Mouse (Mus musculus) MEL (cell line): ENCODE data around the gene Me3. TPM values are rescaled to one million over a fixed set of nuclear protein-coding genes. Genes with fewer than 3 reads are reported as not detected.

Experiments
- DNase-seq: peaks from one replicate; pipeline ENCODE4 v3.0.0; 2011; ENCODE audit warnings: low read depth, low spot score
- H3K27ac ChIP-seq: 2 replicates; pipeline ENCODE4 v1.5.1; 2012; ENCODE audit warnings: low read depth, mild to moderate bottlenecking, control low read depth, low read length, moderate library complexity; ENCODE audit not compliant: control insufficient read depth
- H3K27me3 ChIP-seq, 2 experiments: fragments of 150-350 bp in 1 of 2; sonication (generic) in 1 of 2; 2 replicates each; pipeline ENCODE4 v1.6.1; 2012; ENCODE audit warnings: low read length in 2 of 2, mild to moderate bottlenecking in 2 of 2, improper control_type of control experiment in 1 of 2, moderate library complexity in 1 of 2; ENCODE audit not compliant: insufficient read depth in 2 of 2, control insufficient read depth in 1 of 2
- H3K36me3 ChIP-seq, 2 experiments: 2 replicates each; pipeline ENCODE4 v1.6.1; 2012 to 2014; ENCODE audit warnings: low read length in 2 of 2, improper control_type of control experiment in 1 of 2, inconsistent platforms in 1 of 2, mild to moderate bottlenecking in 1 of 2; ENCODE audit not compliant: insufficient read depth in 2 of 2, control insufficient read depth in 1 of 2
- H3K4me1 ChIP-seq, 2 experiments: fragments of 150-350 bp in 1 of 2; sonication (generic) in 1 of 2; 2 replicates each; pipeline ENCODE4 v1.6.1; 2012; ENCODE audit warnings: low read length in 2 of 2, improper control_type of control experiment in 1 of 2, mild to moderate bottlenecking in 1 of 2; ENCODE audit not compliant: insufficient read depth in 2 of 2, control insufficient read depth in 1 of 2
- H3K4me3 ChIP-seq, 2 experiments: fragments of 150-350 bp in 1 of 2; sonication (generic) in 1 of 2; 2 replicates each; pipeline ENCODE4 v1.5.1; 2012; ENCODE audit warnings: low read depth in 2 of 2, low read length in 2 of 2, mild to moderate bottlenecking in 2 of 2, moderate library complexity in 2 of 2, control low read depth in 1 of 2, improper control_type of control experiment in 1 of 2; ENCODE audit not compliant: control insufficient read depth in 1 of 2, insufficient read depth in 1 of 2
- H3K79me2 ChIP-seq: 2 replicates; pipeline ENCODE4 v1.6.1; 2012; ENCODE audit warnings: mild to moderate bottlenecking, low read length, moderate library complexity; ENCODE audit not compliant: control insufficient read depth, poor library complexity, insufficient read depth
- H3K9ac ChIP-seq: 2 replicates; pipeline ENCODE4 v1.6.1; 2012; ENCODE audit warnings: low read depth, mild to moderate bottlenecking, control low read depth, low read length, moderate library complexity; ENCODE audit not compliant: control insufficient read depth, poor library complexity, severe bottlenecking
- H3K9me3 ChIP-seq: fragments of 150-350 bp; sonication (generic); replicated peaks from 2 replicates; pipeline ENCODE4 v1.6.1; 2012; ENCODE audit warnings: mild to moderate bottlenecking, low read length, improper control_type of control experiment, moderate library complexity; ENCODE audit not compliant: insufficient read depth
- BHLHE40 ChIP-seq: IDR thresholded peaks from 2 replicates; pipeline ENCODE4 v1.6.1; 2012; ENCODE audit warnings: low read depth, mild to moderate bottlenecking, inconsistent platforms, low read length, improper control_type of control experiment, borderline replicate concordance
- CHD1 ChIP-seq: IDR thresholded peaks from 2 replicates; pipeline ENCODE4 v1.6.1; 2012; ENCODE audit warnings: low read depth, mild to moderate bottlenecking, inconsistent platforms, low read length, improper control_type of control experiment
- CHD2 ChIP-seq: IDR thresholded peaks from 2 replicates; pipeline ENCODE4 v1.6.1; 2011; ENCODE audit warnings: low read length, improper control_type of control experiment
- ELF1 ChIP-seq: IDR thresholded peaks from 2 replicates; pipeline ENCODE4 v1.6.1; 2014; ENCODE audit warnings: low read depth, mild to moderate bottlenecking, inconsistent platforms, low read length, improper control_type of control experiment, moderate library complexity
- EP300 ChIP-seq, 2 experiments: IDR thresholded peaks; 2 replicates each; pipeline ENCODE4 v1.6.1; 2011; ENCODE audit warnings: improper control_type of control experiment in 2 of 2, low read length in 2 of 2, low read depth in 1 of 2, mild to moderate bottlenecking in 1 of 2
- GABPA ChIP-seq: IDR thresholded peaks from 2 replicates; pipeline ENCODE4 v1.6.1; 2012; ENCODE audit warnings: low read depth, mild to moderate bottlenecking, inconsistent platforms, low read length, improper control_type of control experiment, moderate library complexity
- GATA1 ChIP-seq: IDR thresholded peaks from 2 replicates; pipeline ENCODE4 v1.6.1; 2011; ENCODE audit warnings: low read depth, low read length, improper control_type of control experiment
- HCFC1 ChIP-seq: IDR thresholded peaks from 2 replicates; pipeline ENCODE4 v1.6.1; 2012; ENCODE audit warnings: low read depth, mild to moderate bottlenecking, inconsistent platforms, low read length, improper control_type of control experiment, moderate library complexity
- KAT2A ChIP-seq: conservative IDR thresholded peaks from 2 replicates; pipeline ENCODE4 v1.6.1; 2012; ENCODE audit warnings: low read depth, low read length, improper control_type of control experiment, inconsistent platforms
- MAX ChIP-seq: IDR thresholded peaks from 2 replicates; pipeline ENCODE4 v1.6.1; 2011; ENCODE audit warnings: low read length, improper control_type of control experiment
- MAZ ChIP-seq: IDR thresholded peaks from 2 replicates; pipeline ENCODE4 v1.6.1; 2012; ENCODE audit warnings: low read depth, mild to moderate bottlenecking, inconsistent platforms, low read length, improper control_type of control experiment
- MEF2A ChIP-seq: IDR thresholded peaks from 2 replicates; pipeline ENCODE4 v1.6.1; 2014; ENCODE audit warnings: low read depth, mild to moderate bottlenecking, inconsistent platforms, low read length, improper control_type of control experiment; ENCODE audit not compliant: poor library complexity, insufficient replicate concordance, severe bottlenecking; ENCODE audit errors: extremely low read depth
- MXI1 ChIP-seq: IDR thresholded peaks from 2 replicates; pipeline ENCODE4 v1.6.1; 2011; ENCODE audit warnings: mild to moderate bottlenecking, low read depth, low read length, improper control_type of control experiment
- MYB ChIP-seq: IDR thresholded peaks from 2 replicates; pipeline ENCODE4 v1.6.1; 2011; ENCODE audit warnings: mild to moderate bottlenecking, low read depth, low read length, improper control_type of control experiment
- MYC ChIP-seq: IDR thresholded peaks from 2 replicates; pipeline ENCODE4 v1.6.1; 2011; ENCODE audit warnings: low read depth, mild to moderate bottlenecking, low read length, improper control_type of control experiment, moderate library complexity
- POLR2A ChIP-seq, 2 experiments: IDR thresholded peaks; 2 replicates each; pipeline ENCODE4 v1.6.1; 2011 to 2012; ENCODE audit warnings: low read length in 2 of 2, mild to moderate bottlenecking in 2 of 2, control low read depth in 1 of 2, improper control_type of control experiment in 1 of 2, low read depth in 1 of 2, moderate library complexity in 1 of 2; ENCODE audit not compliant: control insufficient read depth in 1 of 2, insufficient read depth in 1 of 2, poor library complexity in 1 of 2
- POLR2AphosphoS5 ChIP-seq: IDR thresholded peaks from 2 replicates; pipeline ENCODE4 v1.6.1; 2012; ENCODE audit warnings: low read depth, borderline replicate concordance, mild to moderate bottlenecking, inconsistent platforms, low read length, moderate library complexity, mixed read lengths
- RAD21 ChIP-seq: IDR thresholded peaks from 2 replicates; pipeline ENCODE4 v1.6.1; 2011; ENCODE audit warnings: mild to moderate bottlenecking, low read depth, low read length, improper control_type of control experiment
- RCOR1 ChIP-seq: IDR thresholded peaks from 2 replicates; pipeline ENCODE4 v1.6.1; 2012; ENCODE audit warnings: low read depth, mild to moderate bottlenecking, inconsistent platforms, low read length, improper control_type of control experiment
- SIN3A ChIP-seq: IDR thresholded peaks from 2 replicates; pipeline ENCODE4 v1.6.1; 2012; ENCODE audit warnings: low read length, improper control_type of control experiment, inconsistent platforms
- SMC3 ChIP-seq: IDR thresholded peaks from 2 replicates; pipeline ENCODE4 v1.6.1; 2011; ENCODE audit warnings: low read depth, low read length, improper control_type of control experiment
- TBP ChIP-seq: IDR thresholded peaks from 2 replicates; pipeline ENCODE4 v1.8.0; 2011; ENCODE audit warnings: low read depth, low read length, improper control_type of control experiment
- TCF12 ChIP-seq: IDR thresholded peaks from 2 replicates; pipeline ENCODE4 v1.6.1; 2014; ENCODE audit warnings: low read depth, mild to moderate bottlenecking, inconsistent platforms, low read length, improper control_type of control experiment, moderate library complexity
- UBTF ChIP-seq: IDR thresholded peaks from 2 replicates; pipeline ENCODE4 v1.6.1; 2012; ENCODE audit warnings: low read depth, mild to moderate bottlenecking, inconsistent platforms, low read length, improper control_type of control experiment, moderate library complexity, borderline replicate concordance; ENCODE audit not compliant: insufficient read depth
- USF2 ChIP-seq, 2 experiments: IDR thresholded peaks; 2 replicates each; pipeline ENCODE4 v1.6.1; 2011 to 2012; ENCODE audit warnings: improper control_type of control experiment in 2 of 2, low read length in 2 of 2, borderline replicate concordance in 1 of 2, inconsistent platforms in 1 of 2, low read depth in 1 of 2, mild to moderate bottlenecking in 1 of 2; ENCODE audit not compliant: insufficient read depth in 1 of 2
- ZC3H11A ChIP-seq: IDR thresholded peaks from 2 replicates; pipeline ENCODE4 v1.6.1; 2012; ENCODE audit warnings: low read depth, mild to moderate bottlenecking, inconsistent platforms, low read length, improper control_type of control experiment
- ZMIZ1 ChIP-seq: IDR thresholded peaks from 2 replicates; pipeline ENCODE4 v1.6.1; 2012; ENCODE audit warnings: low read depth, mild to moderate bottlenecking, inconsistent platforms, low read length, improper control_type of control experiment, moderate library complexity
- polyA plus RNA-seq, 2 experiments: library from polyadenylated mRNA; stranded (reverse) in 1 of 2; unstranded in 1 of 2; fragments of >175 nt in 1 of 2; fragments of >200 nt in 1 of 2; gene quantifications; 2 replicates each; pipeline versions ENCODE4 v1.2.1 to v1.2.4; 2012; ENCODE audit warnings: low replicate concordance in 2 of 2, low read depth in 1 of 2; ENCODE audit not compliant: insufficient read length in 2 of 2, insufficient read depth in 1 of 2, missing spikeins in 1 of 2
- total RNA-seq: library from RNA; depleted of rRNA; stranded (reverse); fragments of 300-350 nt; gene quantifications from 2 replicates; pipeline ENCODE4 v1.2.3, GENCODE M21; 2012

Me3 gene
- total and polyA plus RNA-seq, 3 experiments, result 0.35 TPM; not detected in 2

DNA sequence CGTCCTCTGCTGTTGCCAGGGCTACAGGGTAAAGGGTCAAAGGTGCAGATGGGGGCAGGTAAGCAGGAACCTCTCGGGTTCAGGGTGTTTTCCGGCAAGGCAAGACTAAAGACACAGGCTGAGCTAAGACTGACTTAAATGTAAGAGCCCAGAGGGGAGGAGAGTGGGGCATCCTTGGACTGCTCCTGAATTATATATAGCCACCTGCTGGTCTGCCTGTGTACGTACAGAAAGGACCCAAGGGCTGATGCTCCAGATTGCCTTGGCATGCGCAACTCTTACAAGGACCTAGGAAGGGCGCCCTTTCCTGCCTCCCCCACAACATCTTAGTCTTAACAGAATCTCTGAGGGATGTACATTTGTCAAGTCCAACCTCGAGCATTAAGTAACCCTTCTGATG is 197.0 kb downstream of the Me3 start:
- Histone ChIP-seq H3K9ac (no peak overlapping the region), H3K4me1 (no peaks in the 10 kb centered on the region), H3K27ac (no peak overlapping the region), H3K79me2 (no peaks in the 10 kb centered on the region), H3K9me3 (no peaks in the 10 kb centered on the region), H3K27me3 (no peaks in the 10 kb centered on the region), H3K36me3 (no peaks in the 10 kb centered on the region), H3K4me3 (no peak overlapping the region)
- no peak for DNase-seq
- no peak for TF ChIP-seq POLR2AphosphoS5
- no peak for TF ChIP-seq TCF12
- TF ChIP-seq USF2 (IDR thresholded peaks at IDR 0.05; ENCODE audit: borderline replicate concordance in 1 of 2, insufficient read depth in 1 of 2, low read depth in 1 of 2, low read length in 2 of 2), result no peak
- TF ChIP-seq BHLHE40, result no peak
- TF ChIP-seq KAT2A, result no peak
- TF ChIP-seq RCOR1, result no peak
- no peak for TF ChIP-seq MEF2A
- TF ChIP-seq CHD2, result no peak
- TF ChIP-seq MAZ, result no peak
- no peak for TF ChIP-seq ELF1
- TF ChIP-seq EP300 (IDR thresholded peaks at IDR 0.05; ENCODE audit: low read depth in 1 of 2, low read length in 2 of 2), result no peak
- TF ChIP-seq MAX, result no peak
- TF ChIP-seq UBTF, result no peak
- no peak for TF ChIP-seq HCFC1
- TF ChIP-seq SMC3, result no peak

DNA sequence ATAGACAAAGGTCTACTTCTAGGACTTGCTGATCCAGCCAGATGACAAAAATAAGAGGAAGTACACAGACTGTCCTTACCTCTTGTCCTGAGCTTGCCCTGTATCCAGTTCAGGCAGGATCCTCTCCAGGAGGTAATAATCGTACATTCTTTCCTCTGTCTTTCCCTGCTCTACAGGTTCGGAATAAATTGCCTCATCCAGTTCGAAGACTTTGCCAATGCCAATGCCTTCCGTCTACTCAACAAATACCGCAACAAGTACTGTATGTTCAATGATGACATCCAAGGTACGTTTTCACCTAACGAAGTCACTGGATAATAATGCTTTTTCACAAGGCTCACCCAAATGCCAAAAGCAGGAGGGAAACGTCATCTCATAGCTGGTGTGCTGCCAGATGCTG is 201.3 kb downstream of the Me3 start:
- no peak for DNase-seq
- Histone ChIP-seq H3K36me3 (no peaks in the 10 kb centered on the region), H3K79me2 (no peaks in the 10 kb centered on the region), H3K27ac (no peak overlapping the region), H3K9ac (no peak overlapping the region), H3K4me1 (no peaks in the 10 kb centered on the region), H3K4me3 (no peak overlapping the region), H3K27me3 (no peaks in the 10 kb centered on the region), H3K9me3 (no peaks in the 10 kb centered on the region)
- TF ChIP-seq GABPA, result no peak
- TF ChIP-seq MXI1, result no peak
- TF ChIP-seq ZC3H11A, result no peak
- no peak for TF ChIP-seq USF2 (IDR thresholded peaks at IDR 0.05; ENCODE audit: borderline replicate concordance in 1 of 2, insufficient read depth in 1 of 2, low read depth in 1 of 2, low read length in 2 of 2)
- no peak for TF ChIP-seq GATA1
- no peak for TF ChIP-seq ZMIZ1
- no peak for TF ChIP-seq SIN3A
- TF ChIP-seq TBP, result no peak
- TF ChIP-seq CHD1, result no peak
- TF ChIP-seq MYC, result no peak
- TF ChIP-seq RAD21, result no peak
- TF ChIP-seq POLR2AphosphoS5, result no peak
- TF ChIP-seq MAX, result no peak
- no peak for TF ChIP-seq POLR2A (IDR thresholded peaks at IDR 0.05; ENCODE audit: control insufficient read depth in 1 of 2, insufficient read depth in 1 of 2, low read depth in 1 of 2, low read length in 2 of 2, poor library complexity in 1 of 2)
- no peak for TF ChIP-seq MEF2A
- TF ChIP-seq MYB, result no peak
